Mouse (Mus musculus) small intestine, adult 2 months (tissue): ENCODE results near the gene Ghrh. TPM values are rescaled to one million over a fixed set of nuclear protein-coding genes. Genes with fewer than 3 reads are reported as not detected.

Source experiments
- H3K27ac ChIP-seq: fragments of 200-500 bp; 2 replicates; pipeline ENCODE4 v1.5.1; 2012; ENCODE audit warnings: low read depth, low read length, control low read depth, inconsistent platforms; ENCODE audit not compliant: insufficient read depth
- H3K27me3 ChIP-seq: fragments of 200-500 bp; 2 replicates; pipeline ENCODE4 v1.6.1; 2012; ENCODE audit warnings: mild to moderate bottlenecking, moderate library complexity, low read length, inconsistent platforms; ENCODE audit not compliant: control insufficient read depth, insufficient read depth
- H3K36me3 ChIP-seq: fragments of 200-500 bp; 2 replicates; pipeline ENCODE4 v1.6.1; 2012; ENCODE audit warnings: mild to moderate bottlenecking, low read length, control low read depth, inconsistent platforms; ENCODE audit not compliant: control insufficient read depth, insufficient read depth
- H3K4me1 ChIP-seq: fragments of 200-500 bp; 2 replicates; pipeline ENCODE4 v1.6.1; 2012; ENCODE audit warnings: low read length, inconsistent platforms, mixed read lengths; ENCODE audit not compliant: control insufficient read depth, insufficient read depth, insufficient read length
- H3K4me3 ChIP-seq: fragments of 200-500 bp; 2 replicates; pipeline ENCODE4 v1.5.1; 2012; ENCODE audit warnings: low read depth, mild to moderate bottlenecking, control low read depth, inconsistent platforms, low read length, moderate library complexity
- CTCF ChIP-seq: fragments of 200-500 bp; IDR thresholded peaks from 2 replicates; pipeline ENCODE4 v1.5.1; 2012; ENCODE audit warnings: low read depth, mild to moderate bottlenecking, control low read depth, inconsistent platforms, low read length, moderate library complexity, mixed read lengths; ENCODE audit not compliant: insufficient replicate concordance, insufficient read length; ENCODE audit errors: extremely low read depth
- POLR2A ChIP-seq: fragments of 200-500 bp; IDR thresholded peaks from 2 replicates; pipeline ENCODE4 v1.6.1; 2012; ENCODE audit warnings: low read depth, mild to moderate bottlenecking, control low read depth, inconsistent platforms, low read length, moderate library complexity
- whole genome bisulfite sequencing: fragments of 180-500 bp; shearing (Covaris S2); methylation state at CpG from one replicate; pipeline ENCODE4 v1.1.7; 2018; 5-methylcytosine and 5-hydroxymethylcytosine counted together
- polyA plus RNA-seq: library from polyadenylated mRNA; depleted of rRNA; stranded (reverse); fragments of >200 nt; gene quantifications from 2 replicates; pipeline ENCODE4 v1.2.3, GENCODE M21; 2012

Ghrh gene
- polyA plus RNA-seq, 1 experiment, result 0.33 TPM

DNA sequence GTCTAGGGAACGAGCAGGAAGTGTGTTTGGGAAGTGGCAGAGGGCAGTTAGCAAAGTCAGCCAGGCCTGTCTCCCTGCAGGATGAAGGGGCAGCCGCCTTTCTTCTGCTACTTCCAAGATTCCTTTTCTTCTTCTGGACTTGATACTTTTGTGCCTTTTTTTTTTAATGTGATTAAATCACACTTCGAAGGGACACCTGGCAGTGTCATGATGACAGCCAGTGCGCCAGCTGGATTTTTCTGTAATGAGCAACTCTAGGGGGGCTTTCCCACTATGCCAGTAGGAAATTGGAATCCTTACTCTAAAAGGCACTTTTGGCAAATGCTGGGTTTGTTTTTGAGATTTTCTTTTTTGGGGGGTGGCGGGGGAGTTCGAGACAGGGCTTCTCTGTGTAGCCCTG lies 31.8 kb downstream of the Ghrh start:
- Histone ChIP-seq H3K4me1 (no peaks in the 10 kb centered on the region), H3K27ac (no peak overlapping the region), H3K36me3 (peaks cover 84% of the 10 kb centered on the region), H3K4me3 (no peak overlapping the region), H3K27me3 (no peaks in the 10 kb centered on the region)
- TF ChIP-seq POLR2A (no peak), CTCF (no peak)
- 95% methylated on average over 6 of the region's 6 CpGs for WGBS

- WGBS, result 94% methylated on average over 7 of the region's 7 CpGs
These were observed 33.0 kb downstream of the Ghrh start for GRCm38 (mm10) chr2:157314310-157314709.

GRCm38 (mm10) chr2:157313718-157314117 lies 33.6 kb downstream of the Ghrh start:
- H3K4me3 ChIP-seq, result no peak overlapping the region
- H3K27ac ChIP-seq, result no peak overlapping the region
- TF ChIP-seq POLR2A, result no peak
- TF ChIP-seq CTCF, result no peak
- H3K36me3 ChIP-seq, result peaks cover 86% of the 10 kb centered on the region
- no peaks in the 10 kb centered on the region for H3K27me3 ChIP-seq
- no peaks in the 10 kb centered on the region for H3K4me1 ChIP-seq
- WGBS, result 89% methylated on average over 3 of the region's 3 CpGs

More at GRCm38 (mm10) chr2:157314310-157314709, 33.0 kb downstream of the Ghrh start:
- TF ChIP-seq CTCF (no peak), POLR2A (no peak)
- no peak overlapping the region for H3K4me3 ChIP-seq
- peaks cover 82% of the 10 kb centered on the region for H3K36me3 ChIP-seq
- no peaks in the 10 kb centered on the region for H3K27me3 ChIP-seq
- no peak overlapping the region for H3K27ac ChIP-seq
- H3K4me1 ChIP-seq, result no peaks in the 10 kb centered on the region

- Histone ChIP-seq H3K36me3 (peaks cover 78% of the 10 kb centered on the region), H3K4me1 (no peaks in the 10 kb centered on the region), H3K4me3 (no peak overlapping the region), H3K27ac (no peak overlapping the region), H3K27me3 (no peaks in the 10 kb centered on the region)
- WGBS, result 93% methylated on average over 6 of the region's 6 CpGs
- no peak for TF ChIP-seq POLR2A
- no peak for TF ChIP-seq CTCF
These were observed 36.2 kb downstream of the Ghrh start for GRCm38 (mm10) chr2:157310963-157311637.

GRCm38 (mm10) chr2:157309611-157310010 lies 37.7 kb downstream of the Ghrh start:
- WGBS, result 94% methylated on average over 8 of the region's 8 CpGs
- Histone ChIP-seq H3K4me1 (no peaks in the 10 kb centered on the region), H3K27ac (no peak overlapping the region), H3K4me3 (no peak overlapping the region), H3K27me3 (no peaks in the 10 kb centered on the region), H3K36me3 (peaks cover 75% of the 10 kb centered on the region)
- TF ChIP-seq CTCF (no peak), POLR2A (no peak)

- 91% methylated on average over 2 of the region's 2 CpGs for WGBS
- Histone ChIP-seq H3K27me3 (no peaks in the 10 kb centered on the region), H3K4me1 (no peaks in the 10 kb centered on the region), H3K4me3 (no peak overlapping the region), H3K27ac (no peak overlapping the region), H3K36me3 (peaks cover 74% of the 10 kb centered on the region)
- TF ChIP-seq CTCF, result no peak
- TF ChIP-seq POLR2A, result no peak
These were observed 38.9 kb downstream of the Ghrh start for GRCm38 (mm10) chr2:157308273-157308917.

- 91% methylated on average over 4 of the region's 4 CpGs for WGBS
- H3K4me3 ChIP-seq, result no peak overlapping the region
- peaks cover 74% of the 10 kb centered on the region for H3K36me3 ChIP-seq
- no peak overlapping the region for H3K27ac ChIP-seq
- TF ChIP-seq CTCF, result no peak
- no peak for TF ChIP-seq POLR2A
- no peaks in the 10 kb centered on the region for H3K4me1 ChIP-seq
- H3K27me3 ChIP-seq, result no peaks in the 10 kb centered on the region
These were observed 39.5 kb downstream of the Ghrh start for GRCm38 (mm10) chr2:157307715-157308265.
